Mouse (Mus musculus): ENCODE data around the gene Olfr492.

The Olfr492 gene

DNA sequence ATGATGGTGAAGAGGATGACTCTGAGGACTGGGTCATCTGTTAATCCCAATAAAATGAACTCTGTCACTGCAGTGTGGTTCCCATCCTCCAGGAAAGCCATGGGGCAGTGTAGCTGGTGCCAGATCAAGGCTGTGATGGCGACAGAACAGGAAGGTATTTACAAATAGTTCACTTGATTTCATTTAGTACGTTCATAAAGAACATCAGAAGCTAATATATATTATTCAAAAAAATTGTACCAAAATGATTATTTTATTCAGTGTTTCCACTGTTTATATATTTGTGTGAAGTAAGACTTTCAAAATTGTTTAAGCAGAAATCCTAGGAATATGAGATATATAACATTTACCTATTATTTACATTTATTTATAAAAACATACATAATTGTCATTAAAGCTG is at the start of gene Olfr492:
Gene Olfr492, minus strand, starts transcription at position 101 of the 400 bp plus-strand sequence.
- DNase-seq (ENCODE audit: low spot score in 2 of 2): no peak

GRCm38 (mm10) chr7:108365035-108365434 is 41.6 kb upstream of the Olfr492 start, which contains the start of gene Olfr494:
Gene Olfr494 (plus strand): TSS chr7:108365335.
- no peak for DNase-seq (ENCODE audit: low spot score in 2 of 2)

GRCm38 (mm10) chr7:108346879-108347278 is 23.4 kb upstream of the Olfr492 start, which contains the start of gene Olfr493:
Gene Olfr493 (minus strand): TSS chr7:108346979.
- no peak for DNase-seq (ENCODE audit: low spot score in 2 of 2)

GRCm38 (mm10) chr7:108313151-108313550 is 10.3 kb downstream of the Olfr492 start, which contains the start of gene Olfr491:
Gene Olfr491 (plus strand): TSS chr7:108313451.
- no peak for DNase-seq (ENCODE audit: low spot score in 2 of 2)

DNA sequence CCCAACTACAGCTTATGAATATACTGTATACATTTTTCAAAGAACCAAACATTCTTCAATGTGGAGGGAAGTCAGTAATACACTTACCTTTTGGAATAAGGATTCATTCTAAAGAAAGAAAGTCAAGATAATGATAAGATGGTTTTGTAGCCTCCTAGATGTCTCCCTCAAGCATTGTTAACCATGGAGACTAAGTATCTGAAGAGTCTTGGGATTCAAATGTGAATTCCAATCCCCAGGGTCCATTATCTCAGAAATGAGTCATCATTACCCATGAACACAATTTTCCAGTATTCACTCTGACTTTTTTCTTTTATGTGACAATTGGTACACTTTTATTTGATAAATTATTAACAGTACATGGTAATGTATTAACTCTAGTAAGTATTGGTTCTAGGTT is 34.6 kb downstream of the Olfr492 start, which contains the start of gene Olfr490:
Gene Olfr490, minus strand, starts transcription at position 101 of the 400 bp plus-strand sequence.
- no peak for DNase-seq (ENCODE audit: low spot score in 2 of 2)
